Mouse (Mus musculus) C2C12 (cell line): ENCODE results near the gene 1600002K03Rik.

ENCODE experiments used
- CTCF ChIP-seq: IDR thresholded peaks from one replicate; pipeline ENCODE4 v1.5.1; 2011; ENCODE audit not compliant: control insufficient read depth, insufficient read depth, insufficient read length
- MYOD1 ChIP-seq: IDR thresholded peaks from one replicate; pipeline ENCODE4 v1.6.1; 2011; ENCODE audit warnings: low read depth; ENCODE audit not compliant: control insufficient read depth, insufficient read length
- USF1 ChIP-seq: IDR thresholded peaks from one replicate; pipeline ENCODE4 v1.6.1; 2011; ENCODE audit warnings: low read depth, mild to moderate bottlenecking, control low read depth, moderate library complexity

DNA sequence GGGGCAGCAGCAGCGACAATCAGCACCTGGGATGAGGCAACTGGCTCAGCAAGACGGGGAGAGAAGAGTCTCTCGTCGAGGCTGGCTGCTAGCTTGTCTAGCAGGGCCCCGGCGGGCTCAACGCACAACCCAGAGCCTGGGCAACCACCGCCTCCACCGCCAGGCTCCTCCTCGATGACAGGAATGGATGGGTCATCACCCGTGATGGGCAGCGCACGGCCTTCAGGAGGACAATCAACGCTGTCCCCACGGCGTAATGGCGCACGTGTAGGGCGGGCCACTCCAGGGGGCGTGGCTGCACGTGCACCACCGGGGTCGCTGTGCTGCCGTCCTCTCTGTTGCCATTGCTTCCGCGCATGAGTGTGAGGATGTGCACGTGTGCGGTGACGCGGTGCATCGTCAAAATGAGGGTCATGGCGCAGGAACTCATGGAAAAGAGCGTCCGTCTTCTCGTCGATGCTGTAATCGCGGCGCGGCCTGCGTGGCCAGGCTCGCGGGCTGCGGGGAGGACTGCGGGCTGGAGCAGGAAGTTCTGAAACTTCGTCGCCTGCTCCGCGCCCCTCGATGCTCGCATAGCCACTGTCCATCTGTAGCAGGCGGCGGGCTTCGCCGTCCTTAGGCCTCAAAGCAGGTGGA lies 41.3 kb upstream of the 1600002K03Rik start:
- TF ChIP-seq CTCF = no peak
- no peak for TF ChIP-seq MYOD1
- no peak for TF ChIP-seq USF1
